Mouse (Mus musculus) erythroblast, adult 5-6 weeks (primary cell): Measurements from ENCODE around the gene Cym. TPM values are rescaled to one million over a fixed set of nuclear protein-coding genes. Genes with fewer than 3 reads are reported as not detected.

Source experiments
- ATAC-seq: replicated peaks from 2 replicates; pipeline ENCODE4 v1.8.0; 2016; ENCODE audit warnings: moderate number of reproducible peaks, mild to moderate bottlenecking, moderate TSS enrichment, inconsistent platforms; ENCODE audit not compliant: poor library complexity, low FRiP score, severe bottlenecking
- total RNA-seq, 2 experiments: library from RNA; stranded (forward) in 1 of 2; stranded (reverse) in 1 of 2; fragments of 150-400 nt in 1 of 2; fragments of 200-764, 138-1000 nt in 1 of 2; gene quantifications; 2 replicates each; pipeline versions ENCODE4 v1.2.3 to v1.2.4; 2015 to 2017; ENCODE audit warnings: low replicate concordance in 2 of 2

The Cym gene
- total RNA-seq, 2 experiments from 2014 or later: not detected

DNA sequence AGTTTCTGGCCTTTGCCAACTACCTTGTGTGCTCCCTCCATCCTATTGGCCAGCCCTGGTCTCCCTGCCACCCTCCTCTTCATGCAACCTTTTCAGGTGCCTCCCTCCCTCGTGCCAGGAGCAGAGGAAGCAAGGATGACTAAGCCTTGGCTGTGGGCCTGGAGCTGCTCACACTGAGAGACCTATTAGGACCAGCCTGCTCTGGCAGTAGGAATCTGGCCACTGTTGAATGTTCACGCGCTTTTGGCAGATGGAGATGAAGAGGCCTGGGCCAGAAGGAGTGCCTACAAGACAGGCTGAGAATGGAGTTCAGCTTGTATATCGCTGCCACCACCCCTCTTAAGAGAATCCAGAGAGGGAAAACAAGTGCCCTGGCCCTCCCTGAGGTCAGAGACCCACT, 46.0 kb downstream of the Cym start:
- no peak for ATAC-seq

DNA sequence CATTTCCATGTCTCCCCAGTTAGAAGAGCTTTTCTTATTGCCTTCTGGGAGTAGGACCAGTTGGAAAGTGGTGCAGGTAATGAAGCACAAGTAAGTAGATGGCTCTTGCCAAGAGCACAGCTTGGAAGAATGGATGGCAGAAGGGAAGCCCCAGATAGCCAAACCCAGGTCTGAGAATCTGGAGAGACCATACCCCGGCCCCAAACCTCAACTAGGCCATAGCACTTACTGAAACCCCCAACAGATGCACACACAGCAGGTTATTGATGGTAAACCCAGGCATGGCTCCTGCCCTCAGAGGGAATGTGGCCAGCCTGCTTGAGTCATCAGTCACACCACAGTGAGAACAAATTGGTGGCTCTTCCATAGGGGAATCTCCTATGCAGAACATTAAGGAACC, 49.0 kb downstream of the Cym start:
- no peak for ATAC-seq

DNA sequence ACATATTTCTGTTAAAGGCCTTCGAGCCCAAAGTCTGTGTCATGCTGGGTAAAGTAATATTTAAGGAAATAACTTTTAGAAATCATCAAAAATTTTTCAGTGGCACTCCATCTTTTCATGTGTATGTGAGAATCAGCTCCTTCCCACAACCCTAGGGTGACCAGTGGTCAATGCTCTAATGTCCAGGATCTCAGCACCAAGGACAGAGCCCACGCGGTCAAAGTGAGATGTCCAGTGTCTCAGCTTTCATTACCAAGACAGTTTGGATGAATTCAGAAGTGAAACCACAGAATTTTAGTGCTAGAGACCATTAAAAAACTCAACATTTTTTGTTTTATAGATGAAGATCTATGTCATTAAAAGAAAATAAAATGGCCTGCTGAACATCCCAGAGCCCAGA, 49.6 kb downstream of the Cym start:
- ATAC-seq: no peak

DNA sequence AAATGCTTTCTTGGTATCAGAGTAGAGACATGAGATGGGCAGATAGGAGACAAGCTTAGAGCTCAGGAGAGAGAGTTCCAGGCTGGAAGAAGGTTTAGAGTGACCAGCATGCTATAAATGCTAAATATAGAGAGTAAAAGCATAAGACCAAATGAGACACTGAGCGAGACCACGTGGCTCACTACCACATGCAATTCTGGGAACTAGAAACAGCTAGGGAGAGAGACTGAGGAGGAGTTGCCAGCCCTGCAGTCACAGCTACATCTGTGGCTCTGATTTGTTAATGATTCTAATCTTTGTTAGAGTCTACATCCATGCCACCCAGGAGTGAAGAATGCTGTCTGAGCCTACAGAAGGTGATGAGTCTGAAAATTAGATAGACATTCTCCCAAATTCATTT, 52.0 kb downstream of the Cym start:
- ATAC-seq: no peak

DNA sequence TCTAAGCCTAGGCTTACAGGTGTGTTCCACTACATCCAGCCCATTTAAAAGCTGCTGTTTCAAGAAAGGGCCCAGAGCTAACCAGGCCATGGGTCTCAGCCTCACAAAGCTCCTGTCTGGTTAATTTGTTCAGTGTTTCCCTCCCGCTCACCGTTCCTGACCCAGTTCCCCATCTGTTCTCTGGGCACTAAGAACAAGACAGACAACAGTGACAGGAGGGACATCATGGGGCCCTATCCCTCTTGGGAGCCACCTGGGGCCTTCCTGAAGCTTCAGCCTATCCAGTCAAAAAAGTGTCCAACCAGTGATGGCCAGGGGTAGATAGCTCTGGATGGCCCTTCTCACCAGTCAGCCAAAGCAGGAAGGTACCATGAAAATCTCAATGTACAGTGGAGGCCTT, 58.8 kb downstream of the Cym start:
- no peak for ATAC-seq

Other genes starting within 250 kb of the Cym start
- gene Kcna3, start 185.6 kb downstream of the Cym start, total RNA-seq (2015; ENCODE audit: low replicate concordance): 4.4 TPM in 1 of 2 replicates, not detected in the other
- 1.5 and 1.7 TPM in 2 replicates for gene Kcna3, start 185.6 kb downstream of the Cym start, total RNA-seq (2017; ENCODE audit: low replicate concordance)
- 1.0 and 2.1 TPM in 2 replicates for gene Kcna2, start 120.6 kb downstream of the Cym start, total RNA-seq (2015; ENCODE audit: low replicate concordance)
- gene Kcna2, start 120.6 kb downstream of the Cym start, total RNA-seq (2017; ENCODE audit: low replicate concordance): 0.98 and 1.3 TPM in 2 replicates
- gene Kcna10, start 38.7 kb downstream of the Cym start, total RNA-seq (2015; ENCODE audit: low replicate concordance): not detected in 2 replicates
- not detected in 2 replicates for gene Kcna10, start 38.7 kb downstream of the Cym start, total RNA-seq (2017; ENCODE audit: low replicate concordance)
- not detected in 2 replicates for gene A630076J17Rik, start 8.9 kb upstream of the Cym start, total RNA-seq (2015; ENCODE audit: low replicate concordance)
- 0.42 TPM in 1 of 2 replicates, not detected in the other for gene A630076J17Rik, start 8.9 kb upstream of the Cym start, total RNA-seq (2017; ENCODE audit: low replicate concordance)
- not detected in 2 replicates for gene Prok1, start 18.0 kb upstream of the Cym start, total RNA-seq (2015; ENCODE audit: low replicate concordance)
- gene Prok1, start 18.0 kb upstream of the Cym start, total RNA-seq (2017; ENCODE audit: low replicate concordance): not detected in 2 replicates
- gene Lamtor5, start 57.1 kb upstream of the Cym start, total RNA-seq (2015; ENCODE audit: low replicate concordance): 38.2 and 42.8 TPM in 2 replicates
- 12.1 and 16.7 TPM in 2 replicates for gene Lamtor5, start 57.1 kb upstream of the Cym start, total RNA-seq (2017; ENCODE audit: low replicate concordance)
- gene Slc16a4, start 69.5 kb upstream of the Cym start, total RNA-seq (2015; ENCODE audit: low replicate concordance): not detected in 2 replicates
- 0.43 TPM in 1 of 2 replicates, not detected in the other for gene Slc16a4, start 69.5 kb upstream of the Cym start, total RNA-seq (2017; ENCODE audit: low replicate concordance)
- gene Rbm15, start 111.9 kb upstream of the Cym start, total RNA-seq (2015; ENCODE audit: low replicate concordance): 19.4 and 26.1 TPM in 2 replicates
- 19.9 and 29.7 TPM in 2 replicates for gene Rbm15, start 111.9 kb upstream of the Cym start, total RNA-seq (2017; ENCODE audit: low replicate concordance)
- gene Kcnc4, start 237.8 kb upstream of the Cym start, total RNA-seq (2015; ENCODE audit: low replicate concordance): not detected in 2 replicates
- gene Kcnc4, start 237.8 kb upstream of the Cym start, total RNA-seq (2017; ENCODE audit: low replicate concordance): not detected in 2 replicates